Mouse (Mus musculus): Measurements from ENCODE around the gene Usp40. TPM values are rescaled to one million over a fixed set of nuclear protein-coding genes. Genes with fewer than 3 reads are reported as not detected.
"Not testable (repeated sequence)": the region's sequence is repeated elsewhere in the genome, so short reads cannot be mapped to it uniquely, and the experiment has no call there.

The Usp40 gene
- 10 to 100 TPM; 13.0 to 20.0 TPM for total RNA-seq (2021)
- long read RNA-seq, experiment 1, transcript Usp40-204 (32 exons, 3,977 nt) = major isoform, 7 of 12 reads
- long read RNA-seq, experiment 1, partial matches to known transcripts = 2 of 12 reads
- long read RNA-seq, experiment 1, other reads (novel, unspliced or antisense) = 3 of 12 reads
- long read RNA-seq, experiment 2, partial matches to known transcripts = 1 of 8 reads
- long read RNA-seq, experiment 2, other reads (novel, unspliced or antisense) = 3 of 8 reads

- peak; percentile 84 for DNase-seq
Observed at GRCm38 (mm10) chr1:88008211-88008697, at the start of gene Usp40. Gene Usp40, minus strand, starts transcription at chr1:88008551.

DNA sequence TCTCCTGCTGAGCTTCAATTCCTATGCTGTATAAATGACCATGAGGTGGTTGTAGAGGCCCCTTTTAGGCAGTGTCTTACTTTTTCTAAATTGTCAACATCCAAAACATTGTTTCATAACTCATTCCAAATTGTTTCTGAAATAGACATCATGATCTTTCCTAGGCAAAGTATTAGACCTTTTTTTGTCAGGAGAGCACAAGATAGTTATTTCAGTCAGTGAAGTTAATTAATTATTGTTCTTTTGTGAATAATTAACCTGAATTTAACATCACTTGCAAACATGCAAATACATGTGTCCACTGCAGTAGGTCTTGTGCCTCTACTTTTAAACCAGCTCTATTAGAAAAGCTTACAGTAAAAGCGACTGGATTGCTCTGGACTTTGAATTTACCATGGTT lies 46.7 kb upstream of the Usp40 start, which contains the start of gene Ugt1a10:
Ugt1a10 (plus strand) TSS at position 301 of the 400 bp plus-strand sequence.
- DNase-seq = no peak

DNA sequence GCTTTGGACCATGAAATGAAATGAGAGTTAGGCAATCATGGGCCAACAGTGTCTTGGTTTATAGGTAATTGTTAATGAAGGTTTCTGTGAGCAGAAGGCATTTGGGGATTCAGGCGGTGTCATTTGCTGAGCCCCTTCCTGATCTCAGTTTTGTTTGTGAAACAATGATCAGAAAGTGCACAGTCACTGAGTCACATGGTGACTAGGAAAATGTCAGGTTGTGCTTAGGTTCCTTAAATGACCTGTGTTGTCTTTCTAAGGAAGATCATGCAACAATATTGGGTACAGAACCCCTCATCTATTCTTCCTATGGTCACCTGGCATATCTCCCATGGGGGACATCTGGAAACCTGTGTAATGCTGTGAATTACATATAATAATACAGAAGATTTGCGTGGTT lies 39.1 kb upstream of the Usp40 start:
- DNase-seq = not testable (repeated sequence)

DNA sequence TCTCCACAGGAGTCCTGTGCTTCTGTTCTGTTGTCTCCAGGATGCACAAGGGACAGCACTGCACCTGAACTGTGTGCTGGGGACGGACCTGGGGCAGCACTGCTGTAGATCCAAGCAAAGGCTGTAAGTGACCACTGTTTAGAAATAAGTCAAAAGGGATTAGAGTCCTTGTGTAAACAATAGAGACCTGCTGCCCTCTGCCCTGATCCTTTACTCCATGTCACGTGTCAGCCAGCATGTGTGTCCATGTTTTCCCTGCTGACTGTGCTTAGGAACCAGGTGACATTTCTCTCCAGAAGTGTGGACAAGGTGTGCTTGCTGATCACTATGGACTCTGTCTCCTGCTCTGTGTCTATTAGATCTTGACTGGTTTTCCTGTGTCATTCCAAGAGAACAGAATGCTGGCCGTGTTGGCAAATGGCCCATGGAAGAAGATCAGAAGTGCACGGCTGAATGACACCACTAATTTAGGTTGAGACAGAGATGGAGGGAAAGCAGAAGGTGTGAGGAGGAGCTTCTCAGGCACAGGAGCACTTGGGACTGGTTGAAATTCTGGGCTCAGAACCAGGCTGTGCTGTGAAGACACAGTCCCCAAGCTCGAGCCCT lies 36.6 kb upstream of the Usp40 start:
- not testable (repeated sequence) for DNase-seq

DNA sequence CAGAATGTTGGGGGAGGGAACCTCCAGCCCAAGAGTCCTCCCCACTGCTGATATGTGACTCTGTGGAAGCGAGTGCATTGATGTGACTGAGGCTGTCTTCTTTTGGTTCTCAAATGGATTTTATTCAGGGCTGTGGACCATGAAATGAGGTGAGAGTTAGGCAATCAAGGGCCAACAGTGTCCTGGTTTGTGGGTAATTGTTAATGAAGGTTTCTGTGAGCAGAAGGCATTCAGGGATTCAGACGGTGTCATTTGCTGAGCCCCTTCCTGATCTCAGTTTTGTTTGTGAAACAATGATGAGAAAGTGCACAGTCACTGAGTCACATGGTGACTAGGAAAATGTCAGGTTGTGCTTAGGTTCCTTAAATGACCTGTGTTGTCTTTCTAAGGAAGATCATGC lies 34.7 kb upstream of the Usp40 start:
- not testable (repeated sequence) for DNase-seq

DNA sequence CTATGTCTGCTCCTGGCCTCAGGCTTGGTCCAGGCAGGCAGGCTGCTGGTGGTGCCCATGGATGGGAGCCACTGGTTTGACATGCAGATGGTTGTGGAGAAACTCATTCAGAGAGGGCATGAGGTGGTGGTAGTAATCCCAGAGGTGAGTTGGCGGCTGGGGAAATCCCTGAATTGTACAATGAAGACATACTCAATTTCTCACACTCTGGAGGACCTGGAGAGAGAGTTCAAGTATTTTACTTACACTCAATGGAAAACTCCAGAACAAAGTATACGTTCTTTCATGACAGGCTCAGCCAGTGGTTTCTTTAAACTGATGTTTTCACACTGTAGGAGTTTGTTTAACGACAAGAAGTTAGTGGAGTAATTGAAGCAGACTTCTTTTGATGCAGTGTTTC lies 16.9 kb upstream of the Usp40 start:
- DNase-seq = not testable (repeated sequence)

- no peak for DNase-seq
Observed at GRCm38 (mm10) chr1:88015371-88015770, 7.0 kb upstream of the Usp40 start.

DNA sequence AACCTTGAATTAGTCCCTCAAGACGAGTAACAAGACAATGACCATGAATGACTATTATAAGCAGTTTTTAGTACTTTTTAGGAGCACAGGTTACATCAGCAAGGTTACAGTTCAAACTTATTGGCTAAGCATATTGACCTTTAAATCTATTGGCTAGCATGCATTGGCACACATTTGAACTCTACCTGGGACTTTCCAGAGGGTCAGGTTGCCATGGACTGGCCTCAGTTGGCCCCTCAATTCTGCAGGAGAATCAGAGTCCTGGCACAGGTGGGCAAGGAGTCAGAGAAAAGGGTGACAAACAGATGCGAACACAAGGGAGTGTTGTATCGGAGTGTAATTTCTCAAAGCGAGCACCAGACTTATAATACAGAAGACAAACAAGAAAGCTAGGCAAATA lies 6.3 kb upstream of the Usp40 start:
- no peak for DNase-seq

DNA sequence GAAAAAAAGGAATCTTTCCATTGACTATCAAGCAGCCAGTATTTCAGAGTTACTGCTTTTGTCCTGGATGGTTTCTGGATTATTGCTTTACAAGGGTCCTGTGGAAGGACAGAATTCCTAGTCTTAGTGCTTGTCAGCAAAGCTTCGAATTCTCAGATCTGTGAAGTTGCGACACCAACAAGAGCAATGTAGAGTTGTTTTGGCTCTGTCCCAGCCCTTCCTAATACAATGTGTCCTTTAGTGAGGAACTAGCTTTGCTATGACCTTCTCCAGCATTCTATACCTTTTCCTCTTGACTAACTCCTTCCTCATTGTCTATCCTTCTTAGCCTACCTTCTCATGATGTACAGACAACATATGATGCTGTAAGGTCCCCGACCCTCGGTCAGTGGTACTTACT lies 5.8 kb upstream of the Usp40 start:
- no peak for DNase-seq

DNA sequence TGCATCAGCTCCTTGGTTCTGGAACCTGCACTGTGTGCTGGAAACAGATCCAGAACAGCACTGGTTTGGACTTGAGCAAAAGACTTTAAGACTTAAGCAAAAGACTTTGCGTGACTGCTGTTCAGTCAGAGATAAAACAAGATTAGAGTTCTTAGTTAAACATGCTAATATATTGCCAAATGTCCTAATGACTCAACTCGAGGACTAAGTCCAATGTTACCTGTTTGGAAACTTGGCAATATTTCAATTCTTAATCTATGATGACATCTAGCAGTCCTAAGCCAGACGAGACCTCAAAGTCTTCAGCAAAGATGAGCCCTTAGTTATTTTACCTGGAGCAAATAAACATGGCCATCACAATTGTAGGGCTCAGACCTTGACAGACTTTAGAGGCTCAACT lies 5.4 kb upstream of the Usp40 start:
- no peak for DNase-seq

DNA sequence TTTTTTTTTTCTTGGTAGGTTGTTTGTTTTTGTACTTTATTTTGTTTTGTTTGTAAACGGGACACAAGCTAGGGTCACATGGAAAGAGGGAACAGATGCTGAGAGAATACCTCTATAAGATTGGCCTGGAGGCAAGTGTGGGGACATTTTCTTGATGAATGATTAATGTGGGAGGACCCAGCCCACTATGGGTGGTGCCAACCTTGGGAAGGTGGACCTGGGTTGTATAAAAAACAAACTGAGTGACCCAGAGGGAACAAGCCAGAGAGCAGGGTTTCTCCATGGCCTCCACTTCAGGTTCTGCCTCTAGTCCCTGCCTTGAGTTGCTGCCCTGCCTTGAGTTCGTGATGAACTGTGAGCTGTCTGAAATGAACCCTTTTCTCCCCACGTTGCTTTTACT lies 1.2 kb upstream of the Usp40 start:
- no peak for DNase-seq

DNA sequence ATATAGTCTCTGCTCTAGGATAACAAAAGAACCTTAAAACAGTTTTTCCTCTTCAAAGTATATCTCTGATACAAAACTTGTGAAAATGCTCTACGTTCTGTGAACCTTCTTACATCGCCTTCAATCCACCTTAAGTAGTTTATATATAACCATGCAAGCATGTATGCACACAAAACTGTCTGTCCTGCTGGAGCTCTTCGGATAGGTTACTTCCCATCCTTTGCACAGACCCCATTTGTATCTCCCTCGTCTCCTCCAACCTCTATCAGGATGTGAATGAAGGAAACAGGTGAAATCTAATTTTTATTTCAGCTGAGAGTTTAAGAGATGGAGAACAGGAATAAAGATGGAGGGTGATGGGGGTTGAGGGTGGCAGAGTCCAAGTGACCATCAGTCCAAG lies 384 bp upstream of the Usp40 start:
- no peak for DNase-seq

DNA sequence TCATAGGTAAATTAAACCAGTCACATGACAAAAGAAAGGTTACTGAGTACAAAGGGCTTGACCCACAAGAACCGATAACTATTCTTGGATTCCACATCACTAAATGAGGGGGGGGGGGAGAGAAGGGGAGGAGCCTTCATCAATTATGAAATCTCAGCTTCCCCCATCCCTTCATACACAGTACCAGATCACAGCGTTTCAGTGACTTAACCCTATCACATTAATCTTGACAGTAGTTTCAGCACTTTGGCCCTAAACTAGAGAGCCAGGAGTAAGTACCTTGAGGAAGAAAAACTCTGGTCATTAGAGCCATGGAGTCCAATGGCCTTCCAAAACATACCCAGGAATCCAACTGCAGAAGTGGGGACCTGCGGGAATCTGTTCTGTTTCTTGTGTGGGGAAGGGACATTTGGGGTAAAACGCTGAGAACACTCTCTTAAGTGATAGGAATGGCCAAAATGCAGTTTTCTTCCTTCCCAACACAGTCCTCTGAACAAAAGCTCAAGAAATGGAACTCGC lies 600 bp downstream of the Usp40 start:
- no peak for DNase-seq

- no peak for DNase-seq
Observed at GRCm38 (mm10) chr1:87992716-87993115, 15.6 kb downstream of the Usp40 start.

- no peak for DNase-seq
Observed at GRCm38 (mm10) chr1:87982291-87982690, 26.1 kb downstream of the Usp40 start.

DNA sequence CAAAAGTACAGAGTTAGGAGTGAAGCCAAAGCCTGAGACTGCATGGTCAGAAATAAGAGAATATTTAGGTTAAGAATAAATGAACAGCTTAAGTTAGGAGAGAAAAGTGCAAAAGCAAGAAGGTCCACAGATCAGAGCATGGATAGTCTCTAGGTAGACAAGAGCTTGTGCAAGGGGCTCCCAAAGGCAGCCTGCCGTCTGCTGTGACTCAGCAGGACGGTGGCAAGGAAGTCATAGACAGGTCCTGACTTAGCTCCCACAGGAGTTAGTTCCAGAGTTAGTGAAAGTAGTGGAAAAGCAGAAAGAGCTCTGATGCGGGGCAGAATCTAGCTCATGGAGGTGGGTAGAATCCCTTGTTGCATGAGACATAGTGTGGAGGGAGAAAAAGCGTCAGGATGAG lies 38.0 kb downstream of the Usp40 start:
- DNase-seq = no peak

DNA sequence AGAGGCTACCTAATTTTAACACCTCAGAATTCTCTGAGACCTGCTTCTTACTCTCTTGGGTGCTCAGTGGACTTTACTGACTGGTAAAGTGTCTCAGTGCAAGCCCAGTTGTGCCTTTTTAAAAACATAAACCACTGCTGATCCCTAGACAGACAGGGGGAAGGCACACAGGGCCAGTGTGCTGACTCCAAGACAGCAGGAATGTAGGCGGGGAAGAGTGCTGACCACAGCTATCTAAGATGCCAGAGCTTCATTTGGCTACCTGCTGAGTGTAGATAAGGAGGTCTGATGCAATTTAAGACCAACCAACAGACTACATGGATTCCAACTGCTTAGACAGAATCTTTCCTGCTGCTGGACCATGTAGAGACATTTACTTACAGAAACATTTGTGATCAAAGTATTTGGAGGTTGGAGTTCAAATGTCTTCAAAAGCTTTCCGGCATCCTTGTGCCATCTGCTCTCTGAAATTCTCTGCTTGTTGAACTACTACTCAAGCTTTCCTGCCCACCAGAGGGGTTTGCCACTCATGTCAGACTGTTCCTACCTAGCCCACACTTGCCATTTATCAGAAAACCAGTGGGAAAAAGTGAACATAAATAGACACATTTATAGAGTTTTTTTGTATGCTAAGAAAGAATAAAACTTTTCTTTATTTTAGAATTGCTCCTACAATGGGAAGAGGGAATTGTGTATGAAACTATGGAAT lies 46.7 kb downstream of the Usp40 start:
- DNase-seq = no peak

GRCm38 (mm10) chr1:87960752-87961151 lies 47.6 kb downstream of the Usp40 start:
- no peak for DNase-seq

- DNase-seq = no peak
Observed at GRCm38 (mm10) chr1:87959998-87960431, 48.3 kb downstream of the Usp40 start.

GRCm38 (mm10) chr1:87959532-87959931 lies 48.8 kb downstream of the Usp40 start:
- no peak for DNase-seq

- DNase-seq = no peak
Observed at GRCm38 (mm10) chr1:87958931-87959330, 49.4 kb downstream of the Usp40 start.

- DNase-seq = no peak
Observed at GRCm38 (mm10) chr1:87953073-87953472, 55.3 kb downstream of the Usp40 start.

DNA sequence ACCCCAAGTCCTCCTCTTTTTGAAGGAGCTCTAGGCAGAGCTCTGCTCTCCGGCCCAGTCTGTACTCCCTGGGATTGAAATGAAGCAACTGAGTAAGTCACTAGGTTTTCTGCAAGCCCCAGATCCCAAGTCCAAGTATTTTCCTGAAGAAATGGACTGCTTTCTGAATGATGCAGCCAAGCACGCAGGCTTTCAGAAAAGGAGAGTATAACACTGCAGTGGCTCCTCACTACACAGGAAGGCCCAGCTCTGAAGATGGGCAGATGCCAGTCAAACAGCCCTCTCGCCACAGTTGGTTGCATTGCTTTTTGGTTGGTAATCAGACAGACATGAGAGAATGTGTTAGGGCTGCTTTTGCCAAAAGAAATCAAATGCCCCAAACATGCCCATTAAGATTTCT lies 56.7 kb downstream of the Usp40 start:
- no peak for DNase-seq

All from gastrocnemius, postnatal 10 days (tissue).